Mouse (Mus musculus) T-cell, adult 2 months (primary cell): ENCODE data around the gene 4930522H14Rik.
A peak's percentile ranks its signal among the peaks of the same experiment; 100 is the strongest.

ENCODE experiments used
- DNase-seq: peaks from one replicate; pipeline ENCODE4 v3.0.0; 2022; ENCODE audit warnings: low spot score

Gene 4930522H14Rik

GRCm38 (mm10) chr4:109531111-109531510 lies at the start of gene 4930522H14Rik:
4930522H14Rik (minus strand) TSS chr4:109531297.
- DNase-seq = no peak

DNA sequence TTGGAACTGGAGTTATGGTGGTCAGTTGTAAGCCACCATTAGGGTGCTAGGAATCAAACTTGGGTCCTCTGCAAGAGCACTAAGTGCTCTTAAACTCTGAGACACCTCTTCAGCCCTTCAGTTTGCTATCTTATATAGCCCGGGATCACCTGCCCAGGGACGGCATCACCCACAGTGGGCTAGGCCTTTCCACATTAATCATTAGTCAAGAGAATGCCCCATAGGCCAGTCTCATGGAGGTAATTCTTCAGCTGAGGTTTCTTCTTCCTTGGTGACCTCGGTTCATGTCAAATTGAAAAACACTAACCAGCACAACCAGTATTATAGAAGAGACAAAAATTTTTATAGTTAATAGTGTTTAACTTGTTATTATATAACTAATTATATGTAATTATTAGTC lies 47.3 kb upstream of the 4930522H14Rik start:
- no peak for DNase-seq

- no peak for DNase-seq
Measured at GRCm38 (mm10) chr4:109576933-109577332, 45.8 kb upstream of the 4930522H14Rik start.

DNA sequence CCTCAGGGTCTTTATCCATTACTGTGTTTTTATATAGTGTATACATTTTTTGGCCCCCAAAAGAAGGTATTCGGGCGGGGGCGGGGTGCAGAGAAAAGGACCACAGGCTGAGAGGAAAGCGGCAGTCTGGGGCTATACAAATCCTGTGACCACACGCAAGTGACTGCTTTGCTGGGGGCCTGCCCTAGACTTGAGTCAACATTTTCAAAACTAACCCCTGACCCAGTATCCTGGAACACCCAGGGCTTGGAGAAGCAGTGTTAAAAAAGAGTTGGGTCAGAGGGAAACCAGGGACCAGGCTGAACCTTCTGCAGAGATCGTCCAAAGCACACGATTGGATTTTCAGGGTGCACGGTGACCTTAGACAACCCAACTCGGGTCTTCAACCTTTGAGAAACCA lies 43.7 kb upstream of the 4930522H14Rik start:
- DNase-seq = no peak

DNA sequence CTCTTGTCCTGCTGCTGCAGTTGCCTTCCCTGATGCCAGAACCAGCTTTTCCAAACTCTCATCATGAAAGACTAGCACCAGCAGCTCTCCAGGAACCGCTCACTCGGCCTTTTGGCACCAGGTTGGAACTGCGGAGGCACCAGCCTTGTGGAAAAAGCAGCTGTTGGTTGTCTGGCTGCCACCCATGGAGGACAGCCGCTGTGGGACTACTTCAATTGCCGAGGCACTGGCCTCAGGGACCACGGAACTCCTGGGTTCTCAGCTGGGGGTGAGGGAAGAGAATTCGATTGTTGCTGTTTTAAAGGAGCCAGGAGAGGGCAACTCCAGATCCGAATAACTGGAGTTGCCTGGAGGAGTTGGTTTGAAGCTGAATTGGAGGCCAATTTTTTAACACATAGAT lies 43.2 kb upstream of the 4930522H14Rik start:
- DNase-seq = no peak

GRCm38 (mm10) chr4:109572632-109573031 lies 41.5 kb upstream of the 4930522H14Rik start:
- DNase-seq = no peak

GRCm38 (mm10) chr4:109569421-109569820 lies 38.3 kb upstream of the 4930522H14Rik start:
- no peak for DNase-seq

DNA sequence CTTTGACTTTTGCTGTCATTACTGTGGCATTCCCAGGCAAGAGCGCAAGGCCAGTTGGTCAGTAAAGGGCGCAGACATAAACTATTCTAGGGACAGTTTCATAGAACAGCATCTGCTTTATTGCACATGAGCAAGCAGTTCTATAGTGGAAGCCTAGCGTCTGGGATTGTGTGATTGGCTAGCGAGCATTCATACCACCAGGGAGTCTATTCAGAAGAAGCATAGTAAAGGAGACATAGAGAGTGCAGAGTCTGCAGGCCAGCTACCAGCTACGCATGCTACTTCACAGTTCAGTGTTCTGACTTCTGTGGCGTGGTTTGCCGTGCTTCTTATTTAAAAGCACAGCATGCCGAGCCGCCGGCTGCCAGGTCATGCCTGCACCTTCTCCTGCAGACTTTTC lies 37.9 kb upstream of the 4930522H14Rik start:
- DNase-seq = no peak

DNA sequence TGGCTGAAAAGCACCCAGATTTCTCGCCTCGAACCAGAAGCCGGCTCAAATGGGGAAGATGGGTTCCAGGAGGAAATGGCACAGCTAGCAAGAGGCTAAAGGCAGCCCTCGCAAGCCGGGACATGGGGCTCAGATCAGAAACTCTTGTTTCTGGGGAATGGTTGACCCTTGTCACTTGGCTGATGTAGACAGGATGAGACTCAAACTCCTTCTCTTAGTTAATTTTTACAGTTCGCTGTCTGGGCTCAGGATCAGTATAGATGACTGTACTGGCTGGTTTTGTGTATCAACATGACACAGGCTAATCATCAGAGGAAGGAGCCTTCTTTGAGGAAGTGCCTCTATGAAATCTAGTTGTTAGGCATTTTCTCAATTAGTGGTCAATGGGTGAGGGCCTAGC lies 33.6 kb upstream of the 4930522H14Rik start:
- DNase-seq = no peak

DNA sequence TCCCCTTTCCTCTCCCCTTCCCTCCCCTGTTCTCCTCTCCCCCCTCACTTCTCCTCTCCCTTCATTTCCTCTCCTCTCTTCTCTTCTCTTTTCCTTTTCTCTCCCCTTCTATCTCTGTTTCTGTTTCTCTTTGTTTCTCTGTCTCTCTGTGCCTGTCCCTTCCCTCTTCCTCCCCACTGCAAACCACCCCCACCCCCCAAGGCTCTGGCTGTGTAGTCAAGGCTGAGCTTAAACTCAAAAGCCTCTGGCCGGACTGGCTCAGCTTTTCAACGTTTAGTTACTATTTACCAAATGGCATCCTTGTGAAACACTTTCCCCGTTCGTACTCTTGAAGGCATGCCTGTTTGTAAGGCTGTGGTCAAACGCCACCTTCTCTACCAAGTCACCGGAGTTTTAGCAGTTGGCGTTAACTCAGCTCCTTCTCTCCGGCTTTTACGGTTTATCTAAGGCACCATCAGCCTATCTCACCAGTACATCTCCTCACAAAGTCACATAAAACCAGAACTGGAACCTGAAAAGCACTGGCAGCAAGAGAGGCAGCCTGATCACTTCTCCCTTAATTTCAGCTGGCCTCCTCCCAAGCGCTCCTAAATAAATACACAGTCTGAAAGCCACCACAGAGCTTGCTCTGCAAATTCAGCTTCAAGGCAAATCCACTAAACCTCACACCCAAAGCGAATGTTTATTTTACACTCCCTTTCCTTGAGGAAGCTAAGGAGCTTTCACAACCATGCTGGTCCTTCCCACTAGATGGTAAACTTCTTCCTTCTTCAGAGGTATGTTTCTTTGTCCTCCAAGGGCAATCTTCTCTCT lies 19.4 kb upstream of the 4930522H14Rik start:
- no peak for DNase-seq

- no peak for DNase-seq
Measured at GRCm38 (mm10) chr4:109547306-109547705, 16.2 kb upstream of the 4930522H14Rik start.

DNA sequence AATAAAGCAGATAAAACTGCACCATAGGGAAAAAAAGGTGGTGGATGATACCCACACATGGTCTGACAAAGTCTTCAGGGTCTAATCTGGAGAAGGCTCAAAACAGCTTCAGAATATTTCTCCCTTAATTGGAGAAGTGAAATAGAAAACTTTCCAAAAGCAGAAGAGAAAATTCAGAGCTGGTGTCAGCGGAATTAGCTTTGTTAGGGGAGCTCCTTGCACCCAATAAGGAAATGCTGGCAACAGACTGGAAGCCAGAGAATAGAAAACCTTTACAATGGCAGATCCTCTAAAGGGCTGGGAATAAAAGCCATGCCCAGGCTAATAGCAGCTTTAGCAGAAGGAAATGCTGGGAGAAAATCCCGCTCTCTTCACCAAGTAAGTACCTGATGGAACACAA lies 15.4 kb upstream of the 4930522H14Rik start:
- DNase-seq = no peak

- DNase-seq = no peak
Measured at GRCm38 (mm10) chr4:109530245-109530816, 766 bp downstream of the 4930522H14Rik start.

DNA sequence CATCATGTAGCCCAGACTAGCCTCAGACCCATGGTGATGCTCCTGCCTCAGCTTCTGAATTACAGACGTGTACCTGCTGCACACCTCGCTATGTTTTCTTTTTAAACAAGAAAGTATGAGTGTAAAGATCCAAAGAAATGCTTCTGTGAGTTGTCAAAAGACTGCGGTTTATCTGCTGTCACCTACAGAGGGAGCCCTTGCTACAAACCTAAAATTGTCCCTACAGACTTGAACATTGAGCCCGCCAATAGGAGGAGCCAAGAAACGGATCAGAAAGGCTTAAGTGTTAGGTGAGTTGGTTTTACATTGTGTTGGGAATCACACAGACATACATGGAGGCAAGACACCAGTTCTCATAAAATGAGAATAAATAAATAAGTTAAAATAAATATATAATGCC lies 26.2 kb downstream of the 4930522H14Rik start:
- DNase-seq = peak; percentile 64

- no peak for DNase-seq
Measured at GRCm38 (mm10) chr4:109498476-109498875, 32.6 kb downstream of the 4930522H14Rik start.

DNA sequence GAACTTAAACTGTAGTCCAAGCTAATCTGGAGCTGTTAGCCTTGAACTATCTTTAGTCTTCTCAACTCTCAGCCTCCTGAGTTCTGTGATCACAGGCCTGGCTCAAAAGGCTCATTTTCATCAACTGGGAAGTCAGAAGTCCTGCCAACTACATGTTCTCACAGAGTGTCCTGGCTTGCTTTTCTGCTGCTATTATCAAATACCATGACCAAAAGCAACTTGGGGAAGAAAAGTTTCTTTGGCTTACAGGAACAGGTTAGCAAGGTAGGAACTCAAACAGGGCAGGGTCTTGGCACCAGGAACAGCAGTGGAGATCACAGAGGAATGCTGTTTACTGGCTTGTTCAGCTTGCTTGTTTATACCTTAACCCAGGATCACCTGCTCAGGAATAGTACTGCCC lies 37.5 kb downstream of the 4930522H14Rik start:
- DNase-seq = no peak

- no peak for DNase-seq
Measured at GRCm38 (mm10) chr4:109488812-109489211, 42.3 kb downstream of the 4930522H14Rik start.

DNA sequence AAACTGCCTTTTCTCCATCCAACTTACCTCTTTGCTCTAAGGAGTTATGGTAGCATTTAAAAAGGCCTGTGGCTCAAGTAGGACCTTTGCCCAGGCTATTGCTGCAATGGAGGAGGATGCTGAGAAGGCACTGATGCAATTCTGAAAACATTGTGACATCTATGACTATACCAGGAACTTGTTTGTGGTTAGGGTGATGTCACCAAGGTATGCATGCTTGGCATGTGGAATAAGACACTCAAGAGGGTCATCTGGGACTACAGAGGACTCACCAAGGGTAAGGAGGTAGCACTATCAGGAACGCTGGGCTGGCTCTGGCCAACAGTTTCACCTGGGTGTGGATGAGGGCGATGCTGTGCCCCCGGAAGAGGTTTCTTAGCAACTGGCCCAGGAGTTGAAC lies 46.5 kb downstream of the 4930522H14Rik start, which contains the start of gene Rnf11:
Rnf11 (minus strand) TSS at position 108 of the 400 bp plus-strand sequence.
- no peak for DNase-seq

- DNase-seq = no peak
Measured at GRCm38 (mm10) chr4:109482701-109483100, 48.4 kb downstream of the 4930522H14Rik start.

GRCm38 (mm10) chr4:109481424-109481823 lies 49.7 kb downstream of the 4930522H14Rik start:
- DNase-seq = no peak

GRCm38 (mm10) chr4:109477454-109477853 lies 53.6 kb downstream of the 4930522H14Rik start:
- DNase-seq = no peak

GRCm38 (mm10) chr4:109476554-109477014 lies 54.5 kb downstream of the 4930522H14Rik start:
- DNase-seq = peak; percentile 59
